Mouse (Mus musculus) stomach, embryonic 14.5 days (tissue): ENCODE data around the gene Trpc4ap. TPM values are rescaled to one million over a fixed set of nuclear protein-coding genes. Genes with fewer than 3 reads are reported as not detected.
A peak's percentile ranks its signal among the peaks of the same experiment; 100 is the strongest.

Experiments used
- ATAC-seq: fragments of 200-750 bp; cut with Nextera tagmentation; 2 replicates; pipeline ENCODE4 v1.8.0; 2017; ENCODE audit warnings: low read depth, moderate TSS enrichment; ENCODE audit not compliant: insufficient number of reproducible peaks, insufficient read depth, low FRiP score
- H3K27ac ChIP-seq: fragments of 300-500 bp; sonication (generic); 2 replicates; pipeline ENCODE4 v1.5.1; 2014; ENCODE audit warnings: mild to moderate bottlenecking, low read length, moderate library complexity, mixed read lengths
- H3K27me3 ChIP-seq: fragments of 300-500 bp; sonication (generic); 2 replicates; pipeline ENCODE4 v1.6.1; 2014; ENCODE audit warnings: low read length, control low read depth, mixed read lengths; ENCODE audit not compliant: control insufficient read depth, insufficient read depth
- H3K36me3 ChIP-seq: fragments of 300-500 bp; sonication (generic); 2 replicates; pipeline ENCODE4 v1.6.1; 2014; ENCODE audit warnings: mild to moderate bottlenecking, control low read depth, low read length, moderate library complexity, mixed read lengths; ENCODE audit not compliant: control insufficient read depth, insufficient read depth
- H3K4me1 ChIP-seq: fragments of 300-500 bp; sonication (generic); 2 replicates; pipeline ENCODE4 v1.6.1; 2014; ENCODE audit warnings: low read length, control low read depth, mixed read lengths; ENCODE audit not compliant: control insufficient read depth, insufficient read depth
- H3K4me2 ChIP-seq: fragments of 300-500 bp; sonication (generic); replicated peaks from 2 replicates; pipeline ENCODE4 v1.6.1; 2014; ENCODE audit warnings: low read depth, low read length, control low read depth
- H3K4me3 ChIP-seq: fragments of 300-500 bp; sonication (generic); 2 replicates; pipeline ENCODE4 v1.5.1; 2014; ENCODE audit warnings: low read depth, low read length, control low read depth
- H3K9ac ChIP-seq: fragments of 300-500 bp; sonication (generic); replicated peaks from 2 replicates; pipeline ENCODE4 v1.6.1; 2014; ENCODE audit warnings: low read depth, mild to moderate bottlenecking, control low read depth, low read length, moderate library complexity, mixed read lengths
- H3K9me3 ChIP-seq: fragments of 300-500 bp; sonication (generic); 2 replicates; pipeline ENCODE4 v1.6.1; 2016; ENCODE audit warnings: low read depth, low read length, control low read depth; ENCODE audit not compliant: control insufficient read depth
- WGBS: fragments of 180-500 bp; shearing (Covaris S2); extraction: QIAGEN DNeasy Blood & Tissue Kit; methylation state at CpG from one replicate; pipeline ENCODE4 v1.1.7; 2014; 5-methylcytosine and 5-hydroxymethylcytosine counted together
- polyA plus RNA-seq: library from polyadenylated mRNA; unstranded; fragments of >200 nt; fragmentation: Nextera tagmentation; extraction: Ambion mirVana; gene quantifications from 2 replicates; pipeline ENCODE4 v1.2.1, GENCODE M21; 2014

Trpc4ap gene
- polyA plus RNA-seq, 1 experiment from 2014 or later: 137 TPM

GRCm38 (mm10) chr2:155726302-155726701 lies 34.1 kb upstream of the Trpc4ap start:
- Histone ChIP-seq H3K9ac (no peak overlapping the region), H3K4me2 (no peak overlapping the region), H3K4me3 (no peak overlapping the region), H3K27ac (no peak overlapping the region), H3K9me3 (no peaks in the 10 kb centered on the region), H3K36me3 (no peaks in the 10 kb centered on the region), H3K4me1 (peaks cover 7% of the 10 kb centered on the region; the same call in 1 of the 2 replicates), H3K27me3 (no peaks in the 10 kb centered on the region)
- ATAC-seq: no peak
- 72% methylated on average over 7 of the region's 7 CpGs for WGBS

- H3K27ac ChIP-seq: no peak overlapping the region
- H3K36me3 ChIP-seq: no peaks in the 10 kb centered on the region; the same call in 1 of the 2 replicates
- no peak for ATAC-seq
- H3K4me1 ChIP-seq: peaks cover 7% of the 10 kb centered on the region; the same call in 1 of the 2 replicates
- H3K9ac ChIP-seq: no peak overlapping the region
- no peak overlapping the region for H3K4me2 ChIP-seq
- H3K9me3 ChIP-seq: no peaks in the 10 kb centered on the region
- H3K4me3 ChIP-seq: no peak overlapping the region
- 78% methylated on average over 6 of the region's 6 CpGs for WGBS
- H3K27me3 ChIP-seq: no peaks in the 10 kb centered on the region
Observed at GRCm38 (mm10) chr2:155724526-155724925, 32.3 kb upstream of the Trpc4ap start.

- H3K27ac ChIP-seq: no peak overlapping the region
- ATAC-seq: no peak
- peaks cover 7% of the 10 kb centered on the region; the same call in 1 of the 2 replicates for H3K4me1 ChIP-seq
- no peaks in the 10 kb centered on the region for H3K9me3 ChIP-seq
- H3K36me3 ChIP-seq: no peaks in the 10 kb centered on the region; the same call in 1 of the 2 replicates
- WGBS: 65% methylated on average over 5 of the region's 5 CpGs
- H3K4me3 ChIP-seq: no peak overlapping the region
- H3K9ac ChIP-seq: no peak overlapping the region
- H3K4me2 ChIP-seq: no peak overlapping the region
- no peaks in the 10 kb centered on the region for H3K27me3 ChIP-seq
Observed at GRCm38 (mm10) chr2:155724036-155724435, 31.9 kb upstream of the Trpc4ap start.

GRCm38 (mm10) chr2:155720585-155720984 lies 28.4 kb upstream of the Trpc4ap start:
- ATAC-seq: no peak
- H3K4me2 ChIP-seq: no peak overlapping the region
- H3K9me3 ChIP-seq: no peaks in the 10 kb centered on the region
- 77% methylated on average over 5 of the region's 5 CpGs for WGBS
- peaks cover 3% of the 10 kb centered on the region; the same call in 1 of the 2 replicates for H3K36me3 ChIP-seq
- H3K4me1 ChIP-seq: no peaks in the 10 kb centered on the region
- peak overlapping the region; percentile 33; the same call in 1 of the 2 replicates for H3K27ac ChIP-seq
- no peaks in the 10 kb centered on the region for H3K27me3 ChIP-seq
- no peak overlapping the region for H3K4me3 ChIP-seq
- H3K9ac ChIP-seq: no peak overlapping the region

GRCm38 (mm10) chr2:155717082-155717990 lies 25.2 kb upstream of the Trpc4ap start:
- Histone ChIP-seq H3K27ac (no peak overlapping the region), H3K9me3 (no peaks in the 10 kb centered on the region), H3K27me3 (no peaks in the 10 kb centered on the region), H3K9ac (no peak overlapping the region), H3K4me3 (no peak overlapping the region), H3K4me2 (no peak overlapping the region), H3K36me3 (peaks cover 12% of the 10 kb centered on the region; the same call in 1 of the 2 replicates), H3K4me1 (no peaks in the 10 kb centered on the region)
- no peak for ATAC-seq
- WGBS: 86% methylated on average over 12 of the region's 12 CpGs

GRCm38 (mm10) chr2:155710557-155710956 lies 18.4 kb upstream of the Trpc4ap start:
- no peak for ATAC-seq
- no peaks in the 10 kb centered on the region for H3K4me1 ChIP-seq
- H3K9ac ChIP-seq: no peak overlapping the region
- H3K4me3 ChIP-seq: no peak overlapping the region
- H3K27me3 ChIP-seq: no peaks in the 10 kb centered on the region
- no peak overlapping the region for H3K4me2 ChIP-seq
- H3K9me3 ChIP-seq: no peaks in the 10 kb centered on the region
- H3K27ac ChIP-seq: no peak overlapping the region
- 83% methylated on average over 11 of the region's 11 CpGs for WGBS
- H3K36me3 ChIP-seq: peaks cover 15% of the 10 kb centered on the region

- ATAC-seq: no peak
- no peak overlapping the region for H3K4me3 ChIP-seq
- no peak overlapping the region for H3K9ac ChIP-seq
- H3K27me3 ChIP-seq: no peaks in the 10 kb centered on the region
- peaks cover 11% of the 10 kb centered on the region for H3K36me3 ChIP-seq
- H3K4me1 ChIP-seq: no peaks in the 10 kb centered on the region
- WGBS: 79% methylated on average over 4 of the region's 4 CpGs
- no peaks in the 10 kb centered on the region for H3K9me3 ChIP-seq
- H3K4me2 ChIP-seq: no peak overlapping the region
- H3K27ac ChIP-seq: no peak overlapping the region
Observed at GRCm38 (mm10) chr2:155707251-155707650, 15.1 kb upstream of the Trpc4ap start.

- H3K9ac ChIP-seq: no peak overlapping the region
- H3K36me3 ChIP-seq: peaks cover 5% of the 10 kb centered on the region; the same call in 1 of the 2 replicates
Observed at GRCm38 (mm10) chr2:155703630-155704029, 11.4 kb upstream of the Trpc4ap start.

More at GRCm38 (mm10) chr2:155703630-155704029, 11.4 kb upstream of the Trpc4ap start:
- H3K4me1 ChIP-seq: no peaks in the 10 kb centered on the region
- no peak overlapping the region for H3K4me3 ChIP-seq
- no peak for ATAC-seq
- no peak overlapping the region for H3K4me2 ChIP-seq
- WGBS: 58% methylated on average over 4 of the region's 4 CpGs
- no peak overlapping the region for H3K27ac ChIP-seq
- H3K9me3 ChIP-seq: no peaks in the 10 kb centered on the region
- H3K27me3 ChIP-seq: no peaks in the 10 kb centered on the region
